Mouse (Mus musculus) stomach, postnatal 0 days (tissue): Measurements from ENCODE around the gene Mctp1. TPM values are rescaled to one million over a fixed set of nuclear protein-coding genes. Genes with fewer than 3 reads are reported as not detected.

Source experiments
- ATAC-seq: fragments of 200-750 bp; cut with Nextera tagmentation; 2 replicates; pipeline ENCODE4 v1.8.0; 2017; ENCODE audit not compliant: low FRiP score, low TSS enrichment
- DNase-seq: peaks from one replicate; pipeline ENCODE4 v3.0.0-alpha.2; 2016; ENCODE audit warnings: low spot score
- H3K27ac ChIP-seq: fragments of 300-500 bp; sonication (generic); replicated peaks from 2 replicates; pipeline ENCODE4 v1.5.1; 2014; ENCODE audit warnings: mild to moderate bottlenecking, control low read depth
- H3K27me3 ChIP-seq: fragments of 300-500 bp; sonication (generic); 2 replicates; pipeline ENCODE4 v1.6.1; 2014; ENCODE audit warnings: low read length; ENCODE audit not compliant: control insufficient read depth, insufficient read depth
- H3K36me3 ChIP-seq: fragments of 300-500 bp; sonication (generic); 2 replicates; pipeline ENCODE4 v1.6.1; 2014; ENCODE audit warnings: low read length, mixed read lengths; ENCODE audit not compliant: control insufficient read depth, insufficient read depth
- H3K4me1 ChIP-seq: fragments of 300-500 bp; sonication (generic); replicated peaks from 2 replicates; pipeline ENCODE4 v1.6.1; 2014; ENCODE audit warnings: antibody characterized with exemption; ENCODE audit not compliant: control insufficient read depth, insufficient read depth
- H3K4me2 ChIP-seq: fragments of 300-500 bp; sonication (generic); replicated peaks from 2 replicates; pipeline ENCODE4 v1.6.1; 2014; ENCODE audit warnings: low read depth, mild to moderate bottlenecking, control low read depth, moderate library complexity
- H3K4me3 ChIP-seq: fragments of 300-500 bp; sonication (generic); 2 replicates; pipeline ENCODE4 v1.5.1; 2014; ENCODE audit warnings: low read depth, low read length, control low read depth
- H3K9ac ChIP-seq: fragments of 300-500 bp; sonication (generic); 2 replicates; pipeline ENCODE4 v1.6.1; 2014; ENCODE audit warnings: mild to moderate bottlenecking, low read length, control low read depth, mixed read lengths
- H3K9me3 ChIP-seq: fragments of 300-500 bp; sonication (generic); 2 replicates; pipeline ENCODE4 v1.6.1; 2016; ENCODE audit warnings: low read length; ENCODE audit not compliant: control insufficient read depth
- CTCF ChIP-seq: IDR thresholded peaks from 2 replicates; pipeline ENCODE4 v1.5.1; 2016; ENCODE audit warnings: antibody characterized with exemption, low read depth, mild to moderate bottlenecking, moderate library complexity
- EP300 ChIP-seq: optimal IDR thresholded peaks from 2 replicates; pipeline ENCODE3; 2016; ENCODE audit warnings: antibody characterized with exemption
- WGBS: fragments of 180-500 bp; shearing (Covaris S2); extraction: QIAGEN DNeasy Blood & Tissue Kit; methylation state at CpG from one replicate; pipeline ENCODE4 v1.1.7; 2014; 5-methylcytosine and 5-hydroxymethylcytosine counted together
- polyA plus RNA-seq: library from polyadenylated mRNA; unstranded; fragments of >200 nt; fragmentation: Nextera tagmentation; extraction: Ambion mirVana; gene quantifications from 2 replicates; pipeline ENCODE4 v1.2.1, GENCODE M21; 2015

The Mctp1 gene
- polyA plus RNA-seq, 1 experiment from 2014 or later = 1.1 TPM

GRCm38 (mm10) chr13:76870291-76870690, 486.0 kb downstream of the Mctp1 start:
- H3K4me3 ChIP-seq = no peak overlapping the region
- ATAC-seq (no peak), DNase-seq (no peak)
- 81% methylated on average over 3 of the region's 3 CpGs for WGBS
- no peaks in the 10 kb centered on the region for H3K4me1 ChIP-seq
- TF ChIP-seq EP300 (no peak), CTCF (no peak)
- H3K4me2 ChIP-seq = no peak overlapping the region
- no peak overlapping the region for H3K9ac ChIP-seq
- H3K36me3 ChIP-seq = no peaks in the 10 kb centered on the region
- H3K9me3 ChIP-seq = no peaks in the 10 kb centered on the region
- H3K27me3 ChIP-seq = no peaks in the 10 kb centered on the region
- H3K27ac ChIP-seq = no peak overlapping the region

- Histone ChIP-seq H3K27ac (no peak overlapping the region), H3K4me3 (no peak overlapping the region), H3K36me3 (no peaks in the 10 kb centered on the region), H3K27me3 (no peaks in the 10 kb centered on the region), H3K9me3 (no peaks in the 10 kb centered on the region), H3K4me1 (no peaks in the 10 kb centered on the region), H3K4me2 (no peak overlapping the region), H3K9ac (no peak overlapping the region)
- DNase-seq (no peak), ATAC-seq (no peak)
- TF ChIP-seq CTCF (no peak), EP300 (no peak)
- WGBS = 48% methylated on average over 8 of the region's 8 CpGs
Observed at GRCm38 (mm10) chr13:76877887-76878763, 493.8 kb downstream of the Mctp1 start.

- 52% methylated on average over 3 of the region's 3 CpGs for WGBS
- TF ChIP-seq CTCF (no peak), EP300 (no peak)
- DNase-seq (no peak), ATAC-seq (no peak)
- no peaks in the 10 kb centered on the region for H3K27me3 ChIP-seq
- no peak overlapping the region for H3K9ac ChIP-seq
- no peaks in the 10 kb centered on the region for H3K4me1 ChIP-seq
- no peaks in the 10 kb centered on the region for H3K9me3 ChIP-seq
- H3K4me3 ChIP-seq = no peak overlapping the region
- no peak overlapping the region for H3K27ac ChIP-seq
- no peaks in the 10 kb centered on the region for H3K36me3 ChIP-seq
- H3K4me2 ChIP-seq = no peak overlapping the region
Observed at GRCm38 (mm10) chr13:76879008-76879407, 494.7 kb downstream of the Mctp1 start.

- DNase-seq = no peak
- H3K4me2 ChIP-seq = no peak overlapping the region
- no peaks in the 10 kb centered on the region for H3K36me3 ChIP-seq
- H3K4me1 ChIP-seq = no peaks in the 10 kb centered on the region
- no peak overlapping the region for H3K27ac ChIP-seq
- ATAC-seq = no peak
- WGBS = 80% methylated on average over 8 of the region's 8 CpGs
- no peak overlapping the region for H3K9ac ChIP-seq
- TF ChIP-seq CTCF = no peak
- no peak for TF ChIP-seq EP300
- no peak overlapping the region for H3K4me3 ChIP-seq
- H3K9me3 ChIP-seq = no peaks in the 10 kb centered on the region
- H3K27me3 ChIP-seq = no peaks in the 10 kb centered on the region
Observed at GRCm38 (mm10) chr13:76884517-76885092, 500.3 kb downstream of the Mctp1 start.

- Histone ChIP-seq H3K4me2 (no peak overlapping the region), H3K9ac (no peak overlapping the region), H3K36me3 (no peaks in the 10 kb centered on the region), H3K27me3 (no peaks in the 10 kb centered on the region), H3K4me1 (no peaks in the 10 kb centered on the region), H3K4me3 (no peak overlapping the region), H3K27ac (no peak overlapping the region), H3K9me3 (no peaks in the 10 kb centered on the region)
- ATAC-seq (no peak), DNase-seq (no peak)
- no peak for TF ChIP-seq EP300
- no peak for TF ChIP-seq CTCF
Observed at GRCm38 (mm10) chr13:76892987-76893386, 508.7 kb downstream of the Mctp1 start.
